Mouse (Mus musculus) erythroblast, embryonic 14.5 days (primary cell): ENCODE data around the gene Rpl38. TPM values are rescaled to one million over a fixed set of nuclear protein-coding genes. Genes with fewer than 3 reads are reported as not detected.

Experiments used
- H3K27me3 ChIP-seq: 2 replicates; pipeline ENCODE4 v1.6.1; 2012; ENCODE audit warnings: inconsistent platforms; ENCODE audit not compliant: control insufficient read depth
- H3K36me3 ChIP-seq: 2 replicates; pipeline ENCODE4 v1.6.1; 2012; ENCODE audit warnings: mild to moderate bottlenecking, inconsistent platforms; ENCODE audit not compliant: control insufficient read depth
- H3K4me1 ChIP-seq: 2 replicates; pipeline ENCODE4 v1.6.1; 2012; ENCODE audit warnings: inconsistent platforms; ENCODE audit not compliant: control insufficient read depth
- H3K4me3 ChIP-seq: replicated peaks from 2 replicates; pipeline ENCODE3; 2012; ENCODE audit warnings: moderate library complexity, mild to moderate bottlenecking, inconsistent platforms
- H3K9me3 ChIP-seq: 2 replicates; pipeline ENCODE4 v1.6.1; 2012; ENCODE audit warnings: low read length, inconsistent platforms, mixed read lengths; ENCODE audit not compliant: control insufficient read depth
- GATA1 ChIP-seq: IDR thresholded peaks from 2 replicates; pipeline ENCODE4 v1.6.1; 2012; ENCODE audit warnings: low read length, inconsistent platforms, mixed read lengths
- TAL1 ChIP-seq: IDR thresholded peaks from 3 replicates; pipeline ENCODE4 v1.6.1; 2012; ENCODE audit warnings: low read length, inconsistent platforms, mixed read lengths
- polyA plus RNA-seq: library from polyadenylated mRNA; stranded (reverse); fragments of >175 nt; gene quantifications from 2 replicates; pipeline ENCODE4 v1.2.3, GENCODE M21; 2012

Rpl38 gene
- polyA plus RNA-seq, 1 experiment: 33.9 TPM

GRCm38 (mm10) chr11:114638647-114639290 is 29.6 kb upstream of the Rpl38 start:
- no peak for TF ChIP-seq TAL1
- no peak for TF ChIP-seq GATA1
- H3K9me3 ChIP-seq: no peaks in the 10 kb centered on the region
- no peaks in the 10 kb centered on the region for H3K36me3 ChIP-seq
- peaks cover 25% of the 10 kb centered on the region for H3K27me3 ChIP-seq
- H3K4me3 ChIP-seq: no peak overlapping the region
- no peaks in the 10 kb centered on the region for H3K4me1 ChIP-seq

- no peaks in the 10 kb centered on the region for H3K36me3 ChIP-seq
- TF ChIP-seq TAL1 (no peak), GATA1 (no peak)
- no peaks in the 10 kb centered on the region for H3K4me1 ChIP-seq
- H3K9me3 ChIP-seq: no peaks in the 10 kb centered on the region
- no peak overlapping the region for H3K4me3 ChIP-seq
- H3K27me3 ChIP-seq: peaks cover 25% of the 10 kb centered on the region
These were observed 28.6 kb upstream of the Rpl38 start for GRCm38 (mm10) chr11:114639681-114640103.

- Histone ChIP-seq H3K9me3 (no peaks in the 10 kb centered on the region), H3K4me3 (no peak overlapping the region), H3K27me3 (peaks cover 25% of the 10 kb centered on the region), H3K4me1 (no peaks in the 10 kb centered on the region), H3K36me3 (no peaks in the 10 kb centered on the region)
- TF ChIP-seq GATA1: no peak
- TF ChIP-seq TAL1: no peak
These were observed 27.7 kb upstream of the Rpl38 start for GRCm38 (mm10) chr11:114640658-114641057.

GRCm38 (mm10) chr11:114641136-114641535 is 27.2 kb upstream of the Rpl38 start:
- Histone ChIP-seq H3K36me3 (no peaks in the 10 kb centered on the region), H3K27me3 (peaks cover 25% of the 10 kb centered on the region), H3K9me3 (no peaks in the 10 kb centered on the region), H3K4me3 (no peak overlapping the region), H3K4me1 (no peaks in the 10 kb centered on the region)
- TF ChIP-seq TAL1: no peak
- no peak for TF ChIP-seq GATA1

- Histone ChIP-seq H3K36me3 (no peaks in the 10 kb centered on the region), H3K27me3 (peaks cover 25% of the 10 kb centered on the region), H3K4me1 (no peaks in the 10 kb centered on the region), H3K9me3 (peaks cover 7% of the 10 kb centered on the region), H3K4me3 (no peak overlapping the region)
- TF ChIP-seq GATA1: no peak
- TF ChIP-seq TAL1: no peak
These were observed 26.1 kb upstream of the Rpl38 start for GRCm38 (mm10) chr11:114642184-114642583.

GRCm38 (mm10) chr11:114642926-114643325 is 25.4 kb upstream of the Rpl38 start:
- Histone ChIP-seq H3K4me3 (no peak overlapping the region), H3K9me3 (peaks cover 7% of the 10 kb centered on the region), H3K4me1 (no peaks in the 10 kb centered on the region), H3K36me3 (no peaks in the 10 kb centered on the region), H3K27me3 (peaks cover 23% of the 10 kb centered on the region)
- no peak for TF ChIP-seq TAL1
- TF ChIP-seq GATA1: no peak

- Histone ChIP-seq H3K27me3 (peaks cover 14% of the 10 kb centered on the region), H3K4me3 (no peak overlapping the region), H3K4me1 (no peaks in the 10 kb centered on the region), H3K9me3 (peaks cover 8% of the 10 kb centered on the region), H3K36me3 (no peaks in the 10 kb centered on the region)
- TF ChIP-seq GATA1 (no peak), TAL1 (no peak)
These were observed 24.2 kb upstream of the Rpl38 start for GRCm38 (mm10) chr11:114644122-114644521.

GRCm38 (mm10) chr11:114649510-114649909 is 18.8 kb upstream of the Rpl38 start:
- Histone ChIP-seq H3K27me3 (peaks cover 7% of the 10 kb centered on the region), H3K4me1 (no peaks in the 10 kb centered on the region), H3K9me3 (peaks cover 8% of the 10 kb centered on the region), H3K4me3 (no peak overlapping the region), H3K36me3 (no peaks in the 10 kb centered on the region)
- no peak for TF ChIP-seq GATA1
- TF ChIP-seq TAL1: no peak

- Histone ChIP-seq H3K4me3 (no peak overlapping the region), H3K27me3 (peaks cover 11% of the 10 kb centered on the region), H3K36me3 (no peaks in the 10 kb centered on the region), H3K4me1 (no peaks in the 10 kb centered on the region), H3K9me3 (0 out of 2 replicates have a peak, but pooled peaks cover 2% of the 10 kb centered on the region)
- TF ChIP-seq TAL1: no peak
- no peak for TF ChIP-seq GATA1
These were observed 15.8 kb upstream of the Rpl38 start for GRCm38 (mm10) chr11:114652531-114652930.

- Histone ChIP-seq H3K4me3 (no peak overlapping the region), H3K27me3 (peaks cover 11% of the 10 kb centered on the region), H3K36me3 (no peaks in the 10 kb centered on the region), H3K4me1 (no peaks in the 10 kb centered on the region), H3K9me3 (no peaks in the 10 kb centered on the region)
- no peak for TF ChIP-seq GATA1
- TF ChIP-seq TAL1: no peak
These were observed 14.7 kb upstream of the Rpl38 start for GRCm38 (mm10) chr11:114653664-114654063.
